ENCODE assay signal across 8 mouse cellular contexts in genomic region chr11:101984054-101985025, GRCm38 (mm10). TPM values are rescaled to one million over a fixed set of nuclear protein-coding genes. Genes with fewer than 3 reads are reported as not detected.
A peak's percentile ranks its signal among the peaks of the same experiment; 100 is the strongest.
DNase-seq lines count a peak whose midpoint lies in the region; ATAC-seq and TF ChIP-seq lines count a peak whose summit lies in the region.

Gene Cfap97d1, plus strand, starts transcription at chr11:101984279.

- no peak for TF ChIP-seq CTCF in G1E (IDR thresholded peaks at IDR 0.05; ENCODE audit: low read depth, low read length)
- no peak for TF ChIP-seq CTCF in liver, postnatal 0 days (IDR thresholded peaks at IDR 0.05; ENCODE audit: low read depth)

- peaks cover 18% of the 10 kb centered on the region for H3K4me1 ChIP-seq in G1E (ENCODE audit: insufficient read depth, low read depth, low read length)
- 0 out of 2 replicates have a peak, but pooled peaks cover 5% of the 10 kb centered on the region for H3K4me1 ChIP-seq in forebrain, embryonic 14.5 days (ENCODE audit: control insufficient read depth, insufficient read depth, low read length)
- peaks cover 14% of the 10 kb centered on the region for H3K4me1 ChIP-seq in liver, postnatal 0 days (ENCODE audit: insufficient read depth)
- peaks cover 32% of the 10 kb centered on the region for H3K4me1 ChIP-seq in neural tube, embryonic 13.5 days (replicated peaks)

- H3K4me3 ChIP-seq in G1E (ENCODE audit: low read depth, low read length), result peak within 1 kb of the TSS; percentile 67
- H3K4me3 ChIP-seq in forebrain, embryonic 14.5 days (ENCODE audit: low read depth, low read length), result peak within 1 kb of the TSS; percentile 58
- H3K4me3 ChIP-seq in liver, postnatal 0 days (ENCODE audit: low read depth, low read length), result peak within 1 kb of the TSS; percentile 48
- peak within 1 kb of the TSS; percentile 54 for H3K4me3 ChIP-seq in neural tube, embryonic 13.5 days

- H3K4me2 ChIP-seq in forebrain, embryonic 14.5 days (ENCODE audit: low read length), result peak within 1 kb of the TSS; percentile 99
- H3K4me2 ChIP-seq in liver, postnatal 0 days (ENCODE audit: low read depth, low read length), result peak within 1 kb of the TSS; percentile 74
- H3K4me2 ChIP-seq in neural tube, embryonic 13.5 days, result peak within 1 kb of the TSS; percentile 95

- H3K27ac ChIP-seq in forebrain, embryonic 14.5 days (ENCODE audit: low read depth, low read length), result peak within 1 kb of the TSS; percentile 44; the same call in 1 of the 2 replicates
- peak within 1 kb of the TSS; percentile 88 for H3K27ac ChIP-seq in liver, postnatal 0 days (ENCODE audit: low read depth)
- peak within 1 kb of the TSS; percentile 65 for H3K27ac ChIP-seq in neural tube, embryonic 13.5 days (replicated peaks)

- H3K36me3 ChIP-seq in G1E (replicated peaks), result no peaks in the 10 kb centered on the region
- H3K36me3 ChIP-seq in forebrain, embryonic 14.5 days (ENCODE audit: control insufficient read depth, insufficient read depth, low read length), result no peaks in the 10 kb centered on the region
- peaks cover 4% of the 10 kb centered on the region; the same call in 1 of the 2 replicates for H3K36me3 ChIP-seq in liver, postnatal 0 days (replicated peaks; ENCODE audit: insufficient read depth, low read length)
- H3K36me3 ChIP-seq in neural tube, embryonic 13.5 days, result no peaks in the 10 kb centered on the region

- intact Hi-C loops in heart, postnatal 14 days (cut with DNase I), result loop anchor here (5.0 kb wide), 1 partner anchor 153 kb away; no protein-coding TSS in a partner anchor

- under 1% methylated on average over 66 of the region's 71 CpGs for WGBS in forebrain, embryonic 14.5 days
- 2% methylated on average over 58 of the region's 71 CpGs for WGBS in liver, postnatal 0 days (ENCODE audit: insufficient replicate concordance)
- 1% methylated on average over 69 of the region's 71 CpGs for WGBS in neural tube, embryonic 13.5 days

- peaks cover 40% of the 10 kb centered on the region for H3K27me3 ChIP-seq in G1E (ENCODE audit: insufficient read depth, low read length)
- no peaks in the 10 kb centered on the region for H3K27me3 ChIP-seq in forebrain, embryonic 14.5 days (replicated peaks; ENCODE audit: control insufficient read depth, insufficient read depth, low read length)
- no peaks in the 10 kb centered on the region for H3K27me3 ChIP-seq in liver, postnatal 0 days (ENCODE audit: insufficient read depth, low read length)
- peaks cover 11% of the 10 kb centered on the region for H3K27me3 ChIP-seq in neural tube, embryonic 13.5 days

- TF ChIP-seq EP300 in liver, postnatal 0 days (IDR thresholded peaks at IDR 0.05; ENCODE audit: low read depth), result peak; percentile 78

- no peaks in the 10 kb centered on the region for H3K9me3 ChIP-seq in G1E (replicated peaks)
- H3K9me3 ChIP-seq in forebrain, embryonic 14.5 days (replicated peaks; ENCODE audit: control insufficient read depth, low read length), result no peaks in the 10 kb centered on the region
- H3K9me3 ChIP-seq in liver, postnatal 0 days (ENCODE audit: low read length), result no peaks in the 10 kb centered on the region
- H3K9me3 ChIP-seq in neural tube, embryonic 13.5 days, result no peaks in the 10 kb centered on the region

- peak; percentile 88 for ATAC-seq in G1E (ENCODE audit: extremely low read depth, insufficient number of reproducible peaks, low FRiP score, poor library complexity, severe bottlenecking)
- peak; percentile 71 for ATAC-seq in forebrain, embryonic 14.5 days
- ATAC-seq in liver, postnatal 0 days, result peak; percentile 88
- ATAC-seq in neural tube, embryonic 13.5 days (ENCODE audit: low read depth), result peak; percentile 72

- peak within 1 kb of the TSS; percentile 74 for H3K9ac ChIP-seq in forebrain, embryonic 14.5 days (ENCODE audit: low read length)
- peak within 1 kb of the TSS; percentile 64 for H3K9ac ChIP-seq in liver, postnatal 0 days (replicated peaks)
- H3K9ac ChIP-seq in neural tube, embryonic 13.5 days, result peak within 1 kb of the TSS; percentile 76

- DNase-seq in G1E (ENCODE audit: low spot score), result peak; percentile 19
- peak; percentile 94 for DNase-seq in cerebellum, adult 11 months
- DNase-seq in forebrain, embryonic 14.5 days (ENCODE audit: low spot score), result peak; percentile 95
- DNase-seq in heart, postnatal 14 days, result peak; percentile 94 to 97
- DNase-seq in layer of hippocampus, adult 11-12 months (ENCODE audit: low spot score), result peak; percentile 98
- DNase-seq in liver, postnatal 0 days, result peak; percentile 90
- peak; percentile 96 for DNase-seq in telencephalon, adult 2 months (ENCODE audit: low read depth, low spot score)

RNA-seq across cellular contexts. Expression of gene Cfap97d1, which starts in this region (rescaled TPM):
- not detected in 2 replicates for total RNA-seq in G1E (2014; fragmentation: Nextera tagmentation)
- not detected in 2 replicates for total RNA-seq in G1E (2017)
- not detected in 2 replicates for polyA plus RNA-seq in G1E (2012)
- not detected in 2 replicates for polyA plus RNA-seq in forebrain, embryonic 14.5 days (2014; fragmentation: Nextera tagmentation; extraction: Ambion mirVana)
- not detected for total RNA-seq in heart, postnatal 14 days (2021)
- polyA plus RNA-seq in liver, postnatal 0 days (2015; fragmentation: Nextera tagmentation; extraction: Ambion mirVana), result 0.19 TPM in 1 of 2 replicates, not detected in the other
- not detected in 2 replicates for polyA plus RNA-seq in neural tube, embryonic 13.5 days (2015; fragmentation: Nextera tagmentation; extraction: Ambion mirVana)

Comparison
In these comparisons a context has a peak if more than half of its experiments do, and no peak if none do; other contexts are left out.
1. Peak in every context shown above with its lines: DNase-seq, ATAC-seq, H3K4me3 ChIP-seq and H3K27ac ChIP-seq.
2. Peak in DNase-seq, ATAC-seq and H3K4me3 ChIP-seq in G1E; RNA of the gene not detected or under 1 TPM.
3. Peak in DNase-seq, ATAC-seq, H3K4me3 ChIP-seq, H3K27ac ChIP-seq, H3K9ac ChIP-seq and H3K4me2 ChIP-seq in forebrain, embryonic 14.5 days; RNA of the gene not detected or under 1 TPM.
4. Peak in DNase-seq in heart, postnatal 14 days; RNA of the gene not detected or under 1 TPM.
5. Peak in DNase-seq, ATAC-seq, H3K4me3 ChIP-seq, H3K27ac ChIP-seq, H3K9ac ChIP-seq and H3K4me2 ChIP-seq in liver, postnatal 0 days; RNA of the gene not detected or under 1 TPM.
6. Peak in ATAC-seq, H3K4me3 ChIP-seq, H3K27ac ChIP-seq, H3K9ac ChIP-seq and H3K4me2 ChIP-seq in neural tube, embryonic 13.5 days; RNA of the gene not detected or under 1 TPM.
7. DNase-seq: peak in every context shown above with its lines; median percentile 98 in layer of hippocampus, adult 11-12 months; 96 in telencephalon, adult 2 months; 96 in heart, postnatal 14 days; 95 in forebrain, embryonic 14.5 days; 94 in cerebellum, adult 11 months; 90 in liver, postnatal 0 days; 19 in G1E.